Mouse (Mus musculus): ENCODE measurements around the gene Slc6a6. TPM values are rescaled to one million over a fixed set of nuclear protein-coding genes. Genes with fewer than 3 reads are reported as not detected.
A peak's percentile ranks its signal among the peaks of the same experiment; 100 is the strongest.

Gene Slc6a6
- polyA plus RNA-seq, 1 experiment from 2014 or later, result 59.5 TPM

DNA sequence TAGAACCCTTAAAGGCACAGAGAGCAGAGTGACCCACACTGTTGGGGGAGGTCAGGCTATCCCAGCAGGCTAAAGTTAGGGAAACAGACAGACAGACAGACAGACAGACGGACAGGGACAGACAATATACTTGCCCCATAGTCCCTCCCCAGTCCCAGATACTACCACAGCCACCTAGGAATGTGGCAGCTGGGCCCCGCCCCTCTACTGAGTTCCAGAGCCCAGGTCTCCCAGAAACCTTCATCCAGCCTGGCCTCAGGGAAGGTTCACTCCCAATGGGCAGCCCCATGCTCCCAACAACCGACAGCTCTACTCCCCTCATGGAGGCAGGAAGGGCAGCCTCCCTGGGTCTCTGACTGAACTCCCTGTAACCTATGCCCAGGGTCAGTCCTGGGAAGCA lies 111.8 kb downstream of the Slc6a6 start:
- no peak overlapping the region for H3K4me3 ChIP-seq (replicated peaks; ENCODE audit: low read length)
- no peak overlapping the region for H3K4me2 ChIP-seq (ENCODE audit: low read depth, low read length)
- WGBS, result 64% methylated on average over 3 of the region's 3 CpGs

GRCm38 (mm10) chr6:91796064-91796463 lies 112.2 kb downstream of the Slc6a6 start:
- Histone ChIP-seq H3K36me3 (ENCODE audit: control insufficient read depth, insufficient read depth, low read length) (no peaks in the 10 kb centered on the region), H3K4me1 (ENCODE audit: control insufficient read depth, insufficient read depth, low read length) (no peaks in the 10 kb centered on the region), H3K9me3 (replicated peaks; ENCODE audit: control insufficient read depth, low read length) (no peaks in the 10 kb centered on the region), H3K27me3 (ENCODE audit: control insufficient read depth, insufficient read depth, low read length) (no peaks in the 10 kb centered on the region), H3K4me2 (ENCODE audit: low read depth, low read length) (no peak overlapping the region), H3K9ac (ENCODE audit: low read length) (no peak overlapping the region), H3K27ac (ENCODE audit: low read length) (no peak overlapping the region), H3K4me3 (replicated peaks; ENCODE audit: low read length) (no peak overlapping the region)
- WGBS, result 48% methylated on average over 9 of the region's 9 CpGs
- ATAC-seq (ENCODE audit: insufficient read depth, low FRiP score), result peak; percentile 64; the same call in 1 of the 2 replicates

More for the DNA sequence above, 111.8 kb downstream of the Slc6a6 start:
- ATAC-seq (ENCODE audit: insufficient read depth, low FRiP score), result no peak
- Histone ChIP-seq H3K9ac (ENCODE audit: low read length) (no peak overlapping the region), H3K9me3 (replicated peaks; ENCODE audit: control insufficient read depth, low read length) (no peaks in the 10 kb centered on the region), H3K27me3 (ENCODE audit: control insufficient read depth, insufficient read depth, low read length) (no peaks in the 10 kb centered on the region), H3K27ac (ENCODE audit: low read length) (no peak overlapping the region), H3K4me1 (ENCODE audit: control insufficient read depth, insufficient read depth, low read length) (no peaks in the 10 kb centered on the region), H3K36me3 (ENCODE audit: control insufficient read depth, insufficient read depth, low read length) (no peaks in the 10 kb centered on the region)

- Histone ChIP-seq H3K4me3 (replicated peaks; ENCODE audit: low read length) (no peak overlapping the region), H3K9ac (ENCODE audit: low read length) (no peak overlapping the region), H3K9me3 (replicated peaks; ENCODE audit: control insufficient read depth, low read length) (no peaks in the 10 kb centered on the region), H3K4me2 (ENCODE audit: low read depth, low read length) (no peak overlapping the region), H3K36me3 (ENCODE audit: control insufficient read depth, insufficient read depth, low read length) (no peaks in the 10 kb centered on the region), H3K27ac (ENCODE audit: low read length) (no peak overlapping the region), H3K4me1 (ENCODE audit: control insufficient read depth, insufficient read depth, low read length) (no peaks in the 10 kb centered on the region), H3K27me3 (ENCODE audit: control insufficient read depth, insufficient read depth, low read length) (no peaks in the 10 kb centered on the region)
- ATAC-seq (ENCODE audit: insufficient read depth, low FRiP score), result no peak
- WGBS, result 84% methylated on average over 4 of the region's 4 CpGs
These were observed 112.9 kb downstream of the Slc6a6 start for GRCm38 (mm10) chr6:91796736-91797135.

- no peaks in the 10 kb centered on the region for H3K27me3 ChIP-seq (ENCODE audit: control insufficient read depth, insufficient read depth, low read length)
- WGBS, result 55% methylated on average over 12 of the region's 12 CpGs
- no peak for ATAC-seq (ENCODE audit: insufficient read depth, low FRiP score)
- no peaks in the 10 kb centered on the region for H3K4me1 ChIP-seq (ENCODE audit: control insufficient read depth, insufficient read depth, low read length)
- no peak overlapping the region for H3K4me2 ChIP-seq (ENCODE audit: low read depth, low read length)
- H3K27ac ChIP-seq (ENCODE audit: low read length), result no peak overlapping the region
- no peaks in the 10 kb centered on the region for H3K36me3 ChIP-seq (ENCODE audit: control insufficient read depth, insufficient read depth, low read length)
- H3K4me3 ChIP-seq (replicated peaks; ENCODE audit: low read length), result no peak overlapping the region
- H3K9ac ChIP-seq (ENCODE audit: low read length), result no peak overlapping the region
- H3K9me3 ChIP-seq (replicated peaks; ENCODE audit: control insufficient read depth, low read length), result no peaks in the 10 kb centered on the region
These were observed 114.6 kb downstream of the Slc6a6 start for GRCm38 (mm10) chr6:91798496-91798895.

DNA sequence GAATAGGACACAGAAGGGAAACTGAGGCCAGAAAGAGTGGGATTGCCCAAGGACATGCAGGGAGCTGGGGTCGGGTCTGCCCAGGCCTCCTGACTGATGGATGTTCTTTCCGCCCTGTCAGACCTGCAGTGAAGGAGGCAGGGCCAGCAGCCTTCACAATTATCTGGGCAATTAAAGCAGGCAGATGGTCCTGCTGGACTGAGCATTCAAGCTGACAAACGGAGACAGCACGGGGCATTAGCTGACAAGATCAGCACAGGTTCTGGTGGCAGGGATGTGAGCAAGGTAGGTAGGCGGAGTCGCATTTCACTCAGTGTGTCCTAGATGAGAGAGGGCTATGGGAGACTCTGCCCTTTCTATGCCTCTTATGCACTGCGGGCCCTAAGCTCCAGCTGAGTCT lies 120.3 kb downstream of the Slc6a6 start:
- Histone ChIP-seq H3K4me1 (ENCODE audit: control insufficient read depth, insufficient read depth, low read length) (peaks cover 12% of the 10 kb centered on the region; the same call in 1 of the 2 replicates), H3K27me3 (ENCODE audit: control insufficient read depth, insufficient read depth, low read length) (peaks cover 22% of the 10 kb centered on the region), H3K9me3 (replicated peaks; ENCODE audit: control insufficient read depth, low read length) (no peaks in the 10 kb centered on the region), H3K36me3 (ENCODE audit: control insufficient read depth, insufficient read depth, low read length) (no peaks in the 10 kb centered on the region), H3K27ac (ENCODE audit: low read length) (no peak overlapping the region), H3K4me3 (replicated peaks; ENCODE audit: low read length) (no peak overlapping the region), H3K9ac (ENCODE audit: low read length) (no peak overlapping the region), H3K4me2 (ENCODE audit: low read depth, low read length) (no peak overlapping the region)
- WGBS, result 46% methylated on average over 7 of the region's 7 CpGs
- ATAC-seq (ENCODE audit: insufficient read depth, low FRiP score), result no peak

GRCm38 (mm10) chr6:91807169-91807568 lies 123.3 kb downstream of the Slc6a6 start:
- Histone ChIP-seq H3K4me1 (ENCODE audit: control insufficient read depth, insufficient read depth, low read length) (peaks cover 12% of the 10 kb centered on the region; the same call in 1 of the 2 replicates), H3K4me3 (replicated peaks; ENCODE audit: low read length) (peak overlapping the region; percentile 16), H3K9me3 (replicated peaks; ENCODE audit: control insufficient read depth, low read length) (no peaks in the 10 kb centered on the region), H3K27me3 (ENCODE audit: control insufficient read depth, insufficient read depth, low read length) (peaks cover 22% of the 10 kb centered on the region), H3K27ac (ENCODE audit: low read length) (no peak overlapping the region), H3K9ac (ENCODE audit: low read length) (peak overlapping the region; percentile 13; the same call in 1 of the 2 replicates), H3K4me2 (ENCODE audit: low read depth, low read length) (peak overlapping the region; percentile 43), H3K36me3 (ENCODE audit: control insufficient read depth, insufficient read depth, low read length) (no peaks in the 10 kb centered on the region)
- 3% methylated on average over 23 of the region's 23 CpGs for WGBS
- ATAC-seq (ENCODE audit: insufficient read depth, low FRiP score), result no peak

- Histone ChIP-seq H3K27ac (ENCODE audit: low read length) (no peak overlapping the region), H3K27me3 (ENCODE audit: control insufficient read depth, insufficient read depth, low read length) (peaks cover 22% of the 10 kb centered on the region), H3K4me2 (ENCODE audit: low read depth, low read length) (no peak overlapping the region), H3K4me1 (ENCODE audit: control insufficient read depth, insufficient read depth, low read length) (peaks cover 12% of the 10 kb centered on the region; the same call in 1 of the 2 replicates), H3K9ac (ENCODE audit: low read length) (no peak overlapping the region), H3K4me3 (replicated peaks; ENCODE audit: low read length) (no peak overlapping the region), H3K9me3 (replicated peaks; ENCODE audit: control insufficient read depth, low read length) (no peaks in the 10 kb centered on the region), H3K36me3 (ENCODE audit: control insufficient read depth, insufficient read depth, low read length) (no peaks in the 10 kb centered on the region)
- ATAC-seq (ENCODE audit: insufficient read depth, low FRiP score), result no peak
- 48% methylated on average over 6 of the region's 6 CpGs for WGBS
These were observed 124.2 kb downstream of the Slc6a6 start for GRCm38 (mm10) chr6:91808022-91808421.

Other genes starting within 250 kb of the Slc6a6 start
- 23.3 and 25.3 TPM in 2 replicates for gene Chchd4, start 210.5 kb upstream of the Slc6a6 start, polyA plus RNA-seq (2015; fragmentation: Nextera tagmentation; extraction: Ambion mirVana)
- 56.8 and 64.3 TPM in 2 replicates for gene Tmem43, start 210.3 kb upstream of the Slc6a6 start, polyA plus RNA-seq (2015; fragmentation: Nextera tagmentation; extraction: Ambion mirVana)
- 12.7 and 14.9 TPM in 2 replicates for gene Xpc, start 168.2 kb upstream of the Slc6a6 start, polyA plus RNA-seq (2015; fragmentation: Nextera tagmentation; extraction: Ambion mirVana)
- 175 and 191 TPM in 2 replicates for gene Lsm3, start 168.1 kb upstream of the Slc6a6 start, polyA plus RNA-seq (2015; fragmentation: Nextera tagmentation; extraction: Ambion mirVana)
- gene Grip2, start 143.2 kb downstream of the Slc6a6 start, polyA plus RNA-seq (2015; fragmentation: Nextera tagmentation; extraction: Ambion mirVana), result 0.35 and 1.0 TPM in 2 replicates
- gene Ccdc174, start 194.0 kb downstream of the Slc6a6 start, polyA plus RNA-seq (2015; fragmentation: Nextera tagmentation; extraction: Ambion mirVana), result 28.2 TPM in 2 replicates
- gene 4930590J08Rik, start 218.8 kb downstream of the Slc6a6 start, polyA plus RNA-seq (2015; fragmentation: Nextera tagmentation; extraction: Ambion mirVana), result 0.19 and 0.24 TPM in 2 replicates

All from stomach, embryonic 16.5 days (tissue).